Mouse (Mus musculus): Measurements from ENCODE around the gene Eif2s2. TPM values are rescaled to one million over a fixed set of nuclear protein-coding genes. Genes with fewer than 3 reads are reported as not detected.

The Eif2s2 gene
- total RNA-seq (2021) (10 to 100 TPM; 49.0 to 56.6 TPM), polyA plus RNA-seq (2012; rRNA removed) (12.0 and 22.1 TPM in 2 replicates)
- long read RNA-seq, full-length matches to known transcripts: 154 of 156 reads
- long read RNA-seq, partial matches to known transcripts: 1 of 156 reads
- long read RNA-seq, other reads (novel, unspliced or antisense): 1 of 156 reads

DNA sequence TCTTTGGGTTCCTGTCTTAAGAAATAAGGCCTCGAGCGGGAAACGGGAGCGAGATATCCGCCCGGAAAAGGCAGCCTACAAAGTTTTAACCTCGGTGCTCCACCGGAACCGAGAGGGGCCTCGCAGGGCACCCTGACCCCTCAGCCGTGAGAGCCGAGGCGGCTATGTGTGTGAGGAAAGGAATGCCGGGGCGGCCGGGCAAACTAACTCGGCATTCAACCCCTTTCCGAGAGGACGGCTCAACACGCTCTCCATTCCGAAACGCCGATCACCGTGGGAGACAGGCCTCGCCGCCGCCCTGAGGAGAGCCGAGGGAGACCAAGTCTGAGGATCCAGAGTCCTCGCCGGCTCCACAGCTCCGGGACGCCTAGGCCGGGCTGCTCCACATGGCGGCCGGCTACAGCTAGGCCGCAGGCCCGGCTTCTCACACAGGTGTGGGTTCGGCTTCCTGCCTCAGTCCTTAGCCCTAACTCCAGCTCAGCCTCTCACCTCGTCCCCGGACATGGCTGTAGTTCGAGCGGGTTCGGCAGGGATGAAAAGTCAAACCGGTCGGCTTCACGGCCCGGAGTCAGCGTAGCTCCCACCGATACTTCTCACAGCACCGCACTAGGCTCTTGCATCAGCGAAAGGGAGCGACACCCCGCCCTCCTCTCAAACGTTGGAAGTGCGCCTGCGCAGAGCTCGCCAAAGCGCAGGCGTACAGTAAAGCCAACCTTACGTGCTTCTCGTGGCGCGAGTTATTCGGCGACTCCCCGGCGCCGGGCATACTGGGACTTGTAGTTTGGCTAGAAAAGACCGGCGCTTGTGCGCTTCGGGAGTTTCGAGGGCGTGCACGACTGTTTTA is at the start of gene Eif2s2:
TSS of gene Eif2s2 (minus strand) at position 735 of the 844 bp plus-strand sequence.
- Histone ChIP-seq H3K9ac (ENCODE audit: low read depth, low read length) (peak within 1 kb of the TSS; percentile 81), H3K4me1 (ENCODE audit: control insufficient read depth, insufficient read depth, low read length) (peaks cover 5% of the 10 kb centered on the region), H3K4me3 (peak within 1 kb of the TSS; percentile 87), H3K36me3 (ENCODE audit: control insufficient read depth, insufficient read depth, low read length) (peaks cover 13% of the 10 kb centered on the region), H3K27me3 (ENCODE audit: control insufficient read depth, insufficient read depth, low read length) (no peaks in the 10 kb centered on the region), H3K27ac (peak within 1 kb of the TSS; percentile 93), H3K79me2 (replicated peaks; ENCODE audit: control insufficient read depth, insufficient read depth, low read length) (no peaks in the 10 kb centered on the region)
- DNase-seq: peak; percentile 95 to 98
- intact Hi-C loops (cut with DNase I): loop anchor here (2.0 to 10.0 kb wide), 3 partner anchors 100 to 236 kb away; partner anchors contain the start of genes Ahcy, Raly and a
- under 1% methylated on average over 75 of the region's 75 CpGs for WGBS
- TF ChIP-seq CTCF (IDR thresholded peaks at IDR 0.05) (0 out of 2 replicates have a peak, but pooled peaks have one; percentile 6), POLR2A (IDR thresholded peaks at IDR 0.05; ENCODE audit: insufficient read depth, low read depth, low read length) (peak; percentile 79), EP300 (IDR thresholded peaks at IDR 0.05; ENCODE audit: insufficient read depth, low read depth, low read length) (0 out of 2 replicates have a peak, but pooled peaks have one; percentile 36)

DNA sequence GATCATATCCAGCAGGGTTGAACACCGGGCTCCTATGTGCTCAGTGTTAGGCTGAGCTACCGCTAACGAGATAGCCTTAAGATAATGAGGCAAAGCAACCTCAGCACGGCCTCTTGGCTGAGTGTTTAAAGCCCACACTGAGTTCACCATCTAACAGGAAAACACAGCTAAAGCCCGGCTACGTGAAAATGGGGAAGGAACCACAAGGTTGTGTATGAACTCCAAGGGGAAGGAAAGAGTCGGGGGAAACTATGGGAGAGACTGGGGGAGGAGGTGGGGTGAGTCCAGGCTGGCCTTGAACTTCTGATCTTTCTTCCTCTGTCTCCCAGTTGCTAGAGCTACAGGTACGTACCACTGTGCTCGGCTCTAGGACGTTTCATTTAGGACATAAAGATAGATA is 49.2 kb upstream of the Eif2s2 start:
- WGBS: 57% methylated on average over 10 of the region's 10 CpGs
- intact Hi-C loops (cut with DNase I): loop anchor here (2.0 to 5.0 kb wide), 4 partner anchors 25 to 531 kb away; no protein-coding TSS in a partner anchor
- H3K27ac ChIP-seq: no peak overlapping the region
- no peaks in the 10 kb centered on the region for H3K36me3 ChIP-seq (ENCODE audit: control insufficient read depth, insufficient read depth, low read length)
- H3K4me1 ChIP-seq (ENCODE audit: control insufficient read depth, insufficient read depth, low read length): peaks cover 1% of the 10 kb centered on the region; the same call in 1 of the 2 replicates
- peaks cover 2% of the 10 kb centered on the region; the same call in 1 of the 2 replicates for H3K27me3 ChIP-seq (ENCODE audit: control insufficient read depth, insufficient read depth, low read length)
- no peak overlapping the region for H3K9ac ChIP-seq (ENCODE audit: low read depth, low read length)
- no peak for DNase-seq
- no peak overlapping the region for H3K4me3 ChIP-seq
- TF ChIP-seq EP300 (IDR thresholded peaks at IDR 0.05; ENCODE audit: insufficient read depth, low read depth, low read length): no peak
- no peak for TF ChIP-seq CTCF (IDR thresholded peaks at IDR 0.05)
- no peak for TF ChIP-seq POLR2A (IDR thresholded peaks at IDR 0.05; ENCODE audit: insufficient read depth, low read depth, low read length)
- no peaks in the 10 kb centered on the region for H3K79me2 ChIP-seq (replicated peaks; ENCODE audit: control insufficient read depth, insufficient read depth, low read length)

DNA sequence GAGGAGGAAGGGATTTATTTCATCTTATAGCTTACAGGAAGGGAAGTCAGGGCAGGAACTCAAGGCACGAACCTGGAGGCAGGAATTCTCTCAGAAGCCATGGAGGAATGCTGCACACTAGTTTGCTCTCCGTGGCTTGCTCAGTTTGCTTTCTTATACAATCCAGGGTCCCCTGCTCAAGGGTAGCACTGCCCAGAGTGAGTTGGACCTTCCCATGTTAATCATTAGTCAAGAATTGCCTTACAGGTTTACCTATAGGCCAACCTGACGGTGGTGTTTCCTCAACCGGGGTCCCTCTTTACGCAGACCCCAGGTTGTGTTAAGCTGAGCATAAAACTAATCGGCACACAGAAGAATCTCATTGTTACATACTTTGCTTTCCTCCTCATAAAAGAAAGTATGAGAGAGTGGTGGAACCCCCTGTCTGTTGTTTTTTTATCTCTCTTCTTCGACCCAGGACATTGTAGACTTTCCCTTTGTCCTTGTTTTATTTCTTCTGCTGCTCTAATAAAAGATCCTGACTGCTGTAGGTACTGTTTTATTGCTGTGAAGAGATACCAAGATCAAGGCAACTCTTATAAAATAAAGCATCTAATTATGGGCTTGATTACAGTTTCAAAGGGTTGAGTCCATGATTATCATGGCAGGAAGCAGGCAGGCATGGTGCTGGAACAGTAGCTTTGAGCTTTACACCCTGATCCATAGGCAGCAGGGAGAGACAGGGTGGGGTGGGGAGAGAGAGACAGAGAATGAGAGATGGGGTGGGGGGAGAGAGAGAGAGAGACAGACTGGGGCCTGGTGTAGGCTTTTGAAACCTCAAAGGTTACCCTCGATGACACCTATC is 45.0 kb upstream of the Eif2s2 start:
- intact Hi-C loops (cut with DNase I): no loop called here
- H3K36me3 ChIP-seq (ENCODE audit: control insufficient read depth, insufficient read depth, low read length): no peaks in the 10 kb centered on the region
- TF ChIP-seq POLR2A (IDR thresholded peaks at IDR 0.05; ENCODE audit: insufficient read depth, low read depth, low read length) (no peak), EP300 (IDR thresholded peaks at IDR 0.05; ENCODE audit: insufficient read depth, low read depth, low read length) (no peak), CTCF (IDR thresholded peaks at IDR 0.05) (no peak)
- peaks cover 2% of the 10 kb centered on the region; the same call in 1 of the 2 replicates for H3K27me3 ChIP-seq (ENCODE audit: control insufficient read depth, insufficient read depth, low read length)
- H3K27ac ChIP-seq: no peak overlapping the region
- no peak for DNase-seq
- no peak overlapping the region for H3K4me3 ChIP-seq
- H3K9ac ChIP-seq (ENCODE audit: low read depth, low read length): no peak overlapping the region
- no peaks in the 10 kb centered on the region for H3K79me2 ChIP-seq (replicated peaks; ENCODE audit: control insufficient read depth, insufficient read depth, low read length)
- H3K4me1 ChIP-seq (ENCODE audit: control insufficient read depth, insufficient read depth, low read length): peaks cover 1% of the 10 kb centered on the region; the same call in 1 of the 2 replicates
- 83% methylated on average over 8 of the region's 8 CpGs for WGBS

DNA sequence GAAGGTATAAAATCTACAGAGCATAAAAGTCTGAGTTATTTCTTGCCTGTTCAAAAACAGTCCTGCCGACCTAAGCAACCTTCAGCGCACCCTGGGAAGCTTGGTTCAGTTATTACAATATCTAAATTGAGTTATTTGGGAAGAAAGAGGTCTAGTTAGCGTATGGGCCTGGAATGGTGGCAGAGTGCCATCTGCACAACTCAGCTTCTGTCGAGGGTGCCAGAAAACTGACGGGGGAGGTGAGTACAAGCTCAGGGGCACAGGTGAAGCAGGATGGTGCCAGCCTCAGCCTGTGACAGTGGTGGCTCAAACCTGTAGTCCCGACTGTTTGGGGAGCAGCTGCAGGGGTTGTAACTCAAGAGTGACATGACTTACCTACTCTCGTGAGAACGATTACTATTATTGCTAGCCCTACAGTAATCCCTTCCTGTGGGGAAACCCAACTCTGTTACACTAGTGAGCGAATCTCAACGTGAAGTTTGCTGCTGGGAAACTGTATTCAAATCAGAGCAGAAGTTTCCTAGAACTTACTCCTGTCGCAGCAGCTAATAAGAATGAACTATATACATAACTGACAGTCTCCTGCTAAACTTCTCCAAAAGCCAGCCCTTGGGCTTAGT is 43.9 kb upstream of the Eif2s2 start:
- no peak overlapping the region for H3K9ac ChIP-seq (ENCODE audit: low read depth, low read length)
- H3K79me2 ChIP-seq (replicated peaks; ENCODE audit: control insufficient read depth, insufficient read depth, low read length): no peaks in the 10 kb centered on the region
- DNase-seq: no peak
- intact Hi-C loops (cut with DNase I): no loop called here
- 68% methylated on average over 11 of the region's 11 CpGs for WGBS
- TF ChIP-seq EP300 (IDR thresholded peaks at IDR 0.05; ENCODE audit: insufficient read depth, low read depth, low read length) (no peak), CTCF (IDR thresholded peaks at IDR 0.05) (no peak), POLR2A (IDR thresholded peaks at IDR 0.05; ENCODE audit: insufficient read depth, low read depth, low read length) (no peak)
- no peaks in the 10 kb centered on the region for H3K36me3 ChIP-seq (ENCODE audit: control insufficient read depth, insufficient read depth, low read length)
- no peak overlapping the region for H3K27ac ChIP-seq
- H3K27me3 ChIP-seq (ENCODE audit: control insufficient read depth, insufficient read depth, low read length): peaks cover 2% of the 10 kb centered on the region; the same call in 1 of the 2 replicates
- H3K4me3 ChIP-seq: no peak overlapping the region
- peaks cover 1% of the 10 kb centered on the region; the same call in 1 of the 2 replicates for H3K4me1 ChIP-seq (ENCODE audit: control insufficient read depth, insufficient read depth, low read length)

DNA sequence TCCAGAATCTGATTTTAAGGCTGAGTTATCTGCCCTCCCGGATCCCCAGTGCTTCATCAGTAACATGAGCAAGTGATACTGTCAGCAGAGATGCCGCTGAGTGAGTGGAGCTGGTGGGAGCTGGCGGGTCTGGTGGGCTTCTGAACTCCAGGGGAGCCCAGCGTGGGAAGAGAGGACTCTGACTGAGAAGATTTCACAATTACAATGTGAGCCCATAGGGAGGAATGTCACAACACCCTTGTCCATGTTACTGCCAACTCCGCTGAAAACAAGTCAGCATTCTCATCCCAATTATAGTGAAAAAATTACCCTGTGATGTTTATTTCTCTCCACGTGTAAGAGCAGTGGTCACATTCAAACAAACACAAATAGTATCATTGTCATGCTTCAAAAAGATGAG is 43.4 kb upstream of the Eif2s2 start:
- Histone ChIP-seq H3K27ac (no peak overlapping the region), H3K4me1 (ENCODE audit: control insufficient read depth, insufficient read depth, low read length) (no peaks in the 10 kb centered on the region), H3K9ac (ENCODE audit: low read depth, low read length) (no peak overlapping the region), H3K79me2 (replicated peaks; ENCODE audit: control insufficient read depth, insufficient read depth, low read length) (no peaks in the 10 kb centered on the region), H3K36me3 (ENCODE audit: control insufficient read depth, insufficient read depth, low read length) (no peaks in the 10 kb centered on the region), H3K4me3 (no peak overlapping the region), H3K27me3 (ENCODE audit: control insufficient read depth, insufficient read depth, low read length) (peaks cover 2% of the 10 kb centered on the region; the same call in 1 of the 2 replicates)
- 60% methylated on average over 6 of the region's 6 CpGs for whole genome bisulfite sequencing
- intact Hi-C loops (cut with DNase I): no loop called here
- TF ChIP-seq CTCF (IDR thresholded peaks at IDR 0.05) (no peak), EP300 (IDR thresholded peaks at IDR 0.05; ENCODE audit: insufficient read depth, low read depth, low read length) (no peak), POLR2A (IDR thresholded peaks at IDR 0.05; ENCODE audit: insufficient read depth, low read depth, low read length) (no peak)
- DNase-seq: no peak

Measured in heart, adult 2 months (tissue).